Mouse (Mus musculus) midbrain, embryonic 10.5 days (tissue): ENCODE data around the gene Exosc2. TPM values are rescaled to one million over a fixed set of nuclear protein-coding genes. Genes with fewer than 3 reads are reported as not detected.
A peak's percentile ranks its signal among the peaks of the same experiment; 100 is the strongest.

Experiments used
- DNase-seq: peaks from one replicate; pipeline ENCODE4 v3.0.0-alpha.2; 2017; ENCODE audit warnings: low spot score
- H3K27ac ChIP-seq: fragments of 300-500 bp; sonication (generic); replicated peaks from 2 replicates; pipeline ENCODE4 v1.5.1; 2016; ENCODE audit warnings: mild to moderate bottlenecking
- H3K27me3 ChIP-seq: fragments of 300-500 bp; sonication (generic); 2 replicates; pipeline ENCODE4 v1.6.1; 2016; ENCODE audit warnings: low read depth, mild to moderate bottlenecking; ENCODE audit not compliant: poor library complexity, severe bottlenecking
- H3K36me3 ChIP-seq: fragments of 300-500 bp; sonication (generic); 2 replicates; pipeline ENCODE4 v1.6.1; 2016; ENCODE audit warnings: mild to moderate bottlenecking, moderate library complexity
- H3K4me1 ChIP-seq: fragments of 300-500 bp; sonication (generic); 2 replicates; pipeline ENCODE4 v1.6.1; 2016
- H3K4me3 ChIP-seq: fragments of 300-500 bp; sonication (generic); 2 replicates; pipeline ENCODE4 v1.5.1; 2016; ENCODE audit warnings: mild to moderate bottlenecking, moderate library complexity
- H3K9me3 ChIP-seq: fragments of 300-500 bp; sonication (generic); replicated peaks from 2 replicates; pipeline ENCODE4 v1.6.1; 2016; ENCODE audit warnings: mild to moderate bottlenecking
- WGBS: fragments of 180-500 bp; shearing (Covaris S2); methylation state at CpG from one replicate; pipeline ENCODE4 v1.1.7; 2016; 5-methylcytosine and 5-hydroxymethylcytosine counted together
- polyA plus RNA-seq: library from polyadenylated mRNA; unstranded; fragments of >200 nt; fragmentation: Nextera tagmentation; extraction: Ambion mirVana; gene quantifications from 2 replicates; pipeline ENCODE4 v1.2.1, GENCODE M21; 2016

The Exosc2 gene
- 97.4 and 106 TPM in 2 replicates for polyA plus RNA-seq

DNA sequence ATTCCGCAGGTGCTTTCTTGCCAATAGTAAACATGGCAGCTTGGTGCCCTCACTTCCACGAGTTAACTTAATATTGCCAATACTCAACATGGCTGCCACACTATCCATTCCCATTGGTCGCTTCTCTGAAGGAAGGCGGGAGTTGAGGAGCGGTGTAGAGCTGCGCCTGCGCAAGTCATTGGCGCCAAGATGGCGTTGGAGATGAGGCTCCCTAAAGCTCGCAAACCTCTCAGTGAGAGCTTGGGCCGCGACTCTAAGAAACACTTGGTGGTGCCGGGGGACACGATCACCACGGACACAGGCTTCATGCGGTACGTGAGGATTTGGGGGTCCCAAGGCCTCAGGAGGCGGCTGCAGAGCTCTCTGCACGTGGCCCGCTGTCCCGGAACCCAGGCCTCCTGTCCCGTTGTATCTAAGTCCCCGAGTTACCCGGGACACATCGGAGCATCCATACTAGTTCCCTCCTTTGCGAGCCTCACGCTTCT, at the start of gene Exosc2:
Gene Exosc2, plus strand, starts transcription at position 165 of the 485 bp plus-strand sequence.
- under 1% methylated on average over 27 of the region's 27 CpGs for WGBS
- peak within 1 kb of the TSS; percentile 91 for H3K27ac ChIP-seq
- H3K4me3 ChIP-seq = peak within 1 kb of the TSS; percentile 85
- no peaks in the 10 kb centered on the region for H3K9me3 ChIP-seq
- peak; percentile 91 for DNase-seq
- H3K4me1 ChIP-seq = peaks cover 27% of the 10 kb centered on the region
- H3K36me3 ChIP-seq = peaks cover 36% of the 10 kb centered on the region
- H3K27me3 ChIP-seq = peaks cover 26% of the 10 kb centered on the region

DNA sequence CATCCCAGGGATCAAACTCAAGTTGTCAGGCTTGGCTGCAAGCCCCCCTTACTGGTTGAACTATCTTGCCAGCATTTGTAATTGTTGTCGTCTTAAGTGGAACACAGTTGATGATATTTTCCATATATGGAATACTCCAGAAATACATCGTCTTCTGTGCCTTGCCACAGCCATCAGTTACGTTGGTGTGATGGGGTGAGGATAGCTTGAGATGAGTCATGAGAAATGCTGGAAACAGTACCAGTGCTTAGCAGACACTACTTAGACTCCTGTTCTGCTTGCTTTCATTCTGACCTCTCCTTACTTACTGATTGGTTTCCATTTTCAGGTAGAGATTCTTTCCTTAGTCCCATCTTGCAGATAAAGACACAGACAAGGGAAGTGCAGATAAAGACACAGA, 37.0 kb upstream of the Exosc2 start:
- Histone ChIP-seq H3K27me3 (peaks cover 99% of the 10 kb centered on the region), H3K4me3 (no peak overlapping the region), H3K9me3 (no peaks in the 10 kb centered on the region), H3K4me1 (peaks cover 48% of the 10 kb centered on the region), H3K27ac (no peak overlapping the region), H3K36me3 (no peaks in the 10 kb centered on the region)
- no peak for DNase-seq
- 75% methylated on average over 3 of the region's 3 CpGs for whole genome bisulfite sequencing

DNA sequence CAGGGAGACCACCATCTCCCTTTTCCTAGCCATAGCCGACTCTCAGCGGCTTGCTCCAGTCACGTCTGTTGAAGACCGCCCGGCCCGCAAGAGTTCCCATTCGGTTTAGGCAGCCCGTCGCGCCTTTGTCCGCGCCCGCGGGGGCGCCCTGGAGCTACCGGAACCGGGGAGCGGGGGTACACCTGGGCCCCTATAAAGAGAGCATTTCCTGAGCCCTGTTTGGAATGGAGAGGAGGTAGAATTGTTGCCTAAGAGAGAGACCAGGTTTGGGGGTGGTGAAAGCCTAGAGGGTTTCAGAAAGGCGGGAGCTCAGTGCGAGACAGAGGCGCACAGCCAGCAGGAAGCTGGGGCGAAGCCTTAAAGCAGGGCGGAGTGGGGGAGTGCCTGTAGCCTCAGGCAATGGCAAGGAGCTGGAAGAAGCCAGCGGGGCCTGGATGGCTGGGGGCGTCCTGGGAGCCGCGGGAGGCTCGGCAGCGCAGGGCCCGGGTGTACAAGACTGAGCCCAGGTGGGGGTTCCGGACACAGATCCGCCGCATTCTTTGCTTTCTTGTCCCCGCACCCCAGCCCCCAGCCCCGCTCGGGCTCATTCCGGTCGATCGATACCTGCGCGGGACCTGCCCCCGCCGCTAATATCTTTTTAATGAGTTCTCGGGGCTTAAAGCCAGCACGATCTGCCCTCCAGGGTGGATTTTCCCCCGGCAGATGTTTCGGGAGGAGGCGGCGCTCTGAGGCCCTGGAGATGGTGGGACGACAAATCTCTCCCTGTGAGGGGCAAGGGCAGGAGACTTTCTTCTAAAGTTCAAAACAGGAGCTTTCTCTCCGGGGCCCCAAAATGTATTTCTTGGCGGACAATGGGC, 35.0 kb upstream of the Exosc2 start:
- Histone ChIP-seq H3K27ac (peak overlapping the region; percentile 77), H3K27me3 (peaks cover 100% of the 10 kb centered on the region), H3K4me3 (peak overlapping the region; percentile 53), H3K4me1 (peaks cover 67% of the 10 kb centered on the region), H3K9me3 (no peaks in the 10 kb centered on the region), H3K36me3 (no peaks in the 10 kb centered on the region)
- DNase-seq = peak; percentile 57
- under 1% methylated on average over 52 of the region's 52 CpGs for WGBS

DNA sequence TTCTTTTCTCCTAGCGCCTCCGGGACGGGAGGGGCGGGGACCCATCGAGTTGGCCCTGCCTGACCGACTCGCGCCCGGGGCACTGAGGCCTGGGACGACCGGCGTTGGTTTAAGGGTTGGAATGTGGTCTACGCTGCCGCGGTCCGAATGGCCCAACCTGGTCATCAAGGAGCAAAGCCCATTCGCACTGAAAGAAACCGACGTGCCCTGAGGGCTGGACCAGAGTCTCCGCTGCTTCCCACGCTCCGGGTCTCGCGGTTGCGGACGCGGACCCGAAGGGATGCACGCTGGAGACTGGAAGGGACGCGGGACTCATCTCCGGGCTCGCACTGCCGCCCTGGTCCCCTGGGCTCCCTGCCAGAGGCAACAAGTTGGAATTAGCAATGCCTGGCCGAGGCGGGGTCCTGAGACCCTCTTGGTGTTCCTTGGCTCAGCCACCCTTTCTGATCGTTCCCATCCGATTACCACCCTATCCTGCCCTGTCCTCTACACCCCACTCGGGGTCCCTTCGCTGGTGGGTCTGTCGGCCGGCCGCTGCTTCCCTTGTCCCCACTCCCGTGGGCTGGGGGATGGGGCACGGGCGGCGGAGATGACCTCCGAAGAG, 34.3 kb upstream of the Exosc2 start:
- peak; percentile 77 for DNase-seq
- Histone ChIP-seq H3K27ac (peak overlapping the region; percentile 77), H3K27me3 (peaks cover 100% of the 10 kb centered on the region), H3K4me3 (peak overlapping the region; percentile 53), H3K4me1 (peaks cover 75% of the 10 kb centered on the region), H3K9me3 (no peaks in the 10 kb centered on the region), H3K36me3 (no peaks in the 10 kb centered on the region)
- under 1% methylated on average over 48 of the region's 48 CpGs for WGBS

DNA sequence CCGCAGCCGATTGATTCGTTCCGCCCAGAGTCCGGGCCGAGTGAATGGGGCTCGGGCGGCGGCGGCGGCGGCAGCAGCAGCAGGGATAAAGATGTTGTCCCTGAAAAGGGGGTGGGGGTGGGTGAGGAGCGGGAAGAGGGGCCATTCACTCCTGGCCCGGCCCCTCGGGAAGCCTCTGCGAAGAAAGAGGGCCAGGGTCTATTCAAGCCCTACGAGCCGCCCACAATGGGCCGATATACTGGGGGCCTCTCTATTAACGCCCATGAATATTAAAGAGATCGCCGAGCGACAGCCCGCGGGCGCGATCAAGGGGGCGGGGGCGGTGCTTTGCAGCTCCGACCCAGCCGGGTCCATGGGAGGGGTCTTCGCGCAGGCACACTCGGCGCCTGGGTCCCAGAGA, 33.8 kb upstream of the Exosc2 start:
- H3K4me1 ChIP-seq = peaks cover 79% of the 10 kb centered on the region
- peaks cover 100% of the 10 kb centered on the region for H3K27me3 ChIP-seq
- H3K36me3 ChIP-seq = no peaks in the 10 kb centered on the region
- under 1% methylated on average over 35 of the region's 35 CpGs for WGBS
- H3K9me3 ChIP-seq = no peaks in the 10 kb centered on the region
- peak overlapping the region; percentile 53 for H3K4me3 ChIP-seq
- peak; percentile 90 for DNase-seq
- peak overlapping the region; percentile 77 for H3K27ac ChIP-seq

DNA sequence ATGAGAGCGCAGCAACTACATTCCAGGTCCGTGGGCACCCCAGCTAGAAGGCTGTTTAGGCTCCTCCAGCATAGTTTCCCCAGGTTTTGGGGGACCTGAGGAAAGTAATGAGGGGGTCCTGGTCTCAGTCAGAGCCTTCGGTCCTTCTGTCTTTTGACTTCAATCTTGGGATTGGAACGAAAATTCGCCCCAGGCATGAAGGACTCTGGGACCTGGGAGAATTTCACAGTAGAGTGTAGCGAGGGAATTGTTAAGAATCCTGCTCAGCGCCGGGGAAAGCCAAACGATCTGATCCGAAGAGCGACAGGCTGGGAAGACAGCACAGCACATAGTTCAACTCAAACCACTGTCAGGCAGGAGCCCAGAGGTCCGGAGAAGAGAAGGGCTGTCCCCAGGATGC, 33.2 kb upstream of the Exosc2 start:
- H3K4me1 ChIP-seq = peaks cover 85% of the 10 kb centered on the region
- H3K36me3 ChIP-seq = no peaks in the 10 kb centered on the region
- H3K27me3 ChIP-seq = peaks cover 100% of the 10 kb centered on the region
- peak overlapping the region; percentile 53 for H3K4me3 ChIP-seq
- under 1% methylated on average over 12 of the region's 12 CpGs for WGBS
- H3K9me3 ChIP-seq = no peaks in the 10 kb centered on the region
- H3K27ac ChIP-seq = peak overlapping the region; percentile 77
- no peak for DNase-seq

DNA sequence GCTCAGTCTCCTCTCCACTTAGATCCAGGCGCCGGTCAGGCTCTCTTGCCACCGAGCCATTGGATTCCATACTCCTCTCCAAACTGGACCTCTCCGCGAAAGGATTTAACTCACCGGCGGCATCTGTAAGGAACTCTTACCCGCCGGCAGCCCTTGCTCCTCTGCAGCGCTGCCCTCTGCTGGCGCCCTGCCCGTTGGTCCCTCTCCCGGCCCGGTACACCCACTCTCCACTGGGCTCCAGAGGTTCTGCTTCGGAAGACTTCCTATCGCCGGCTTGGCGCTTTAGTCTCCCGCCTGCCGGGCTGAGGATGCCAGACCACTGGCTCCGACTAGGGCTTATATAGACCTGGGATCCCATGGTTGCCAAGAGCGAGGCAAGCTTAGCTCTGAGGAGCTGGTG, 32.7 kb upstream of the Exosc2 start:
- peak; percentile 70 for DNase-seq
- Histone ChIP-seq H3K27ac (peak overlapping the region; percentile 77), H3K36me3 (peaks cover 1% of the 10 kb centered on the region; the same call in 1 of the 2 replicates), H3K9me3 (no peaks in the 10 kb centered on the region), H3K4me3 (peak overlapping the region; percentile 53), H3K4me1 (peaks cover 90% of the 10 kb centered on the region), H3K27me3 (peaks cover 100% of the 10 kb centered on the region)
- WGBS = under 1% methylated on average over 22 of the region's 22 CpGs

DNA sequence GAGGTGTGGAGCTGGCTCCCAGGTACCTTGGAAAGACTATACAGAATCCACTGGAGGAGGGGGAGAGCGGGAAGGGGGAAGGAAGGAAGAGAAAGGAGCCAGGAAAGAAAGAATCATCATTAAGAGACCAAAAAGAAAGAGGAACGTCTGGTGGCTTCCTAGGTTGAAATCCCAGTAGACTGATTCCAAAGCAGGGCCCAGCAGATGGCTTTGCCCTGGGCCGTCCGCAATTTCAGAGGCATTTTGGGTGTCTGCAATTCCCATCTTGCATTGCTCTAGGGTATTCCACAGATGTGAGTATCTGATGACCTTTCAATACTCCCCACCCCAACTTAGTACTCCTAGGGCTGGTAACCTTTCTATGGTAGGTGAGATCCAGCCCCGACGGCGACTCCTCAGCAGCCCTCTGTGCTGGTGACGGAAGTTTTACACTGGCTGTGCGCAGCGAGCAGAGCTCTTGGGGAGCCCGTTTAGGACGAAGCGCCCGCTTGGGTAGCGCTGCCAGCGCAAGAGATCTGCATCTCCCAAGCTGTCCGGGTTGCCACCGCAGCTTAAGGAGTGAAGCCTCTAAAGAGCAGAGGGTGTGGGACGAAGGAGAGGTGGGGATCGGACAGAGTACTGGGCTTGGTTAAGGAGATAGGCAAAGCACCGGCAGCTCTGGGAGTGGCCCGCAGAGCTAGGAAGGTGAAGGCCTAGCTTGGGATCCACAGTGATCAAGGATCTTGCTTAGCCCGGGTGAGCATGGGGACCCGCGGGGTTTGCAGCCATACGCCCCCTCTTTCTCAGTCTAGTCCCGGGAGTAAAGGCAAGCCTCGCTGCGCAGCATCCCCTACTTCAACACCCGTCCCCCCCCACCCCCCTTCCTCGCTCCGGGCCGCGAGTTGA, 31.7 kb upstream of the Exosc2 start:
- Histone ChIP-seq H3K27ac (peak overlapping the region; percentile 77), H3K27me3 (peaks cover 100% of the 10 kb centered on the region), H3K4me3 (peak overlapping the region; percentile 53), H3K9me3 (no peaks in the 10 kb centered on the region), H3K36me3 (peaks cover 11% of the 10 kb centered on the region; the same call in 1 of the 2 replicates), H3K4me1 (peaks cover 98% of the 10 kb centered on the region)
- WGBS = under 1% methylated on average over 33 of the region's 34 CpGs
- DNase-seq = peak; percentile 60

DNA sequence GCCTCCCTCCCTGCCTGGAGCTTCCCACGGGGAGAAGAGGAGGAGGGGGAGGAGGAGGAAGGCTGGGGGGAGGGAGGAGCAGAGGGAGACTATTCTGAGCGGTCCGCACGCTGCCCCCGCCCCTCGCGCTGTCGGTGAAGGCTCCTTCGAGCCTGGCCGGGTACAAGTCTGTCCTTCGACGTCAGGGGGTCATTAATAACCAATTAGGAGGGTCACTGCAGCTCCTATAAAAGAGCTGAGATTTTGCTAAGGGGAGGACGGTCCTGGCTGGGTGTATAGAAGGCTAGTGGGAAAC, 31.1 kb upstream of the Exosc2 start:
- H3K36me3 ChIP-seq = peaks cover 16% of the 10 kb centered on the region; the same call in 1 of the 2 replicates
- H3K4me1 ChIP-seq = peaks cover 92% of the 10 kb centered on the region
- H3K27me3 ChIP-seq = peaks cover 100% of the 10 kb centered on the region
- peak overlapping the region; percentile 53 for H3K4me3 ChIP-seq
- under 1% methylated on average over 13 of the region's 13 CpGs for WGBS
- no peaks in the 10 kb centered on the region for H3K9me3 ChIP-seq
- H3K27ac ChIP-seq = peak overlapping the region; percentile 60
- no peak for DNase-seq

DNA sequence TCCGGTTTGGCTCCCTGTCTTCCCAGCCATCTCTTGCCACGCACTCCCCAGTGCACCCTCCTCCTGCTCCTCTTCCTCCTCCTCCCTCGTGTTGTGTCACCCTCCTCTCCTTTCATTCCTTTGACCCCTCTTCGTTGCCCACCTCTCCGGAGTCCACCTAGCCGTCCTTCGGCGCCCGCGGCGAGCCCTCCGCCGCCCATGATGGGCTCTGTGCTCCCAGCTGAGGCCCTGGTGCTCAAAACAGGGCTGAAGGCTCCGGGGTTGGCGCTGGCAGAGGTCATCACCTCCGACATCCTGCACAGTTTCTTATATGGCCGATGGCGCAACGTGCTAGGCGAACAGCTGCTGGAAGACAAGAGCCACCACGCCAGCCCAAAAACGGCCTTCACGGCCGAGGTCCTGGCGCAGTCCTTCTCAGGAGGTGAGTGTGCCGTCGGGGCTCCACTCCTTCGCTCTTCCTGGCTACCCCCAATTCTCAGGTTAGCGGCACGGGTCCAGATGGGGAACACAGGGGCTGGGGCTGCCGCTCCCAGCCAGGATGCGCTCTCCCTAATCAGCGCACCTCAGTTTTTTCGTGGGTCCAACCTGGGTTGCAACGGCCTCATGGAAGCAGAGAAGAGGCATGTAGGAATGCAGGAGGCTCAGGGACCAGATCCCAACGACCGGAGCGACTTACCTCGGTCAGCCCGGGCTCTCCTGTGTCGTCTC, 30.5 kb upstream of the Exosc2 start, which contains the start of gene Prdm12:
Gene Prdm12, plus strand, starts transcription at position 137 of the 708 bp plus-strand sequence.
- H3K27ac ChIP-seq = peak within 1 kb of the TSS; percentile 60
- no peaks in the 10 kb centered on the region for H3K9me3 ChIP-seq
- WGBS = under 1% methylated on average over 41 of the region's 41 CpGs
- H3K36me3 ChIP-seq = peaks cover 21% of the 10 kb centered on the region; the same call in 1 of the 2 replicates
- peaks cover 86% of the 10 kb centered on the region for H3K4me1 ChIP-seq
- H3K27me3 ChIP-seq = peaks cover 100% of the 10 kb centered on the region
- peak within 1 kb of the TSS; percentile 53 for H3K4me3 ChIP-seq
- peak; percentile 72 for DNase-seq

DNA sequence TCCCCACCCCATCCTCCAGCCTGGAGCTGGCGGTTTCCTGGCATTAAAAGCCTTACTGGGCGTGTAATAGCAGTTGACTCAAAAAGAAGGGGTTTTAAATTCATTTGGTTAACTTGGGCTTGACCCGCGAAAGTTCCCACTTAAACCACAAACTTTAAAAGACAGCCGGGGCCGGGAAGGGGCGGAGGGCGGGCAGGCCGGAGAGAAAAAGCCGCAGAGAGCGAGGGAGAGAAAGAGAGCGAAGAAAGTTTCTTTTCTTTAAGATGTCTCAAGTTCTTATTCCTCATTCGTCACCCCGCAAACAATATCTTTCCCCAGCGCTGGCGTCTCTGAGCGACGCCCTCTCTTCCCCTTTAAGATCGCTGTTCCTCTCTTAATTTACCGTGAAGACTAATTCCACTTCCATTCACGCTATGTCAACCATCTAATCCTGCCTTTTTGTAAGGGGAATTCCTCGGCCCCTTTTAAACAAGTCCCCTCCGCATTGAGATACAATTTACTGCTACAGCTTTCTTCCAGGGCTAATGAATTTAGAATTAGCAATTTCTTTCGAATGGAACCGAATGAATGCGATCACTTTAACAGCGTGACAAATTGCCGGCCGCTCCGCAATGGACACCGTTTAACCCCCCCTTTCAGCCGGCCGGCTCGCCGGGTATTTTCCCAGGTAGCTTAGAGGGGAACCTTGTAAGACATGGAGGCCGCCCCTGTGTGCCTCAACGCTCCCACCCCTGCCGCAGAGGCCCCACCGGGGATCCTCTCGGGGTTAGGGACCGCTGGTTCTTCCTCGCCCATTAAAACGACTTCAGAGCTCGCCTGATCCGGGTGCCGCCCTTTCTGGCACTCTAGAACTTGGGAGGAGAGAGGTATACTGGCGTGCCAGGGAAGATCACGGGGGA, 29.7 kb upstream of the Exosc2 start:
- H3K4me3 ChIP-seq = peak overlapping the region; percentile 53
- H3K27me3 ChIP-seq = peaks cover 100% of the 10 kb centered on the region
- peaks cover 26% of the 10 kb centered on the region; the same call in 1 of the 2 replicates for H3K36me3 ChIP-seq
- under 1% methylated on average over 48 of the region's 48 CpGs for whole genome bisulfite sequencing
- peak overlapping the region; percentile 60 for H3K27ac ChIP-seq
- no peaks in the 10 kb centered on the region for H3K9me3 ChIP-seq
- peak; percentile 79 for DNase-seq
- H3K4me1 ChIP-seq = peaks cover 78% of the 10 kb centered on the region
